Comparison of ENCODE assay signal across 8 mouse cellular contexts in genomic region chr4:39697565-39697964, GRCm38 (mm10).
A peak's percentile ranks its signal among the peaks of the same experiment; 100 is the strongest.
DNase-seq lines count a peak whose midpoint lies in the region.

No protein-coding gene starts in this region.

- intact Hi-C loops in gastrocnemius, postnatal 14 days (cut with DNase I; ENCODE audit: low total_unique reads) = loop anchor here (10.0 kb wide), 1 partner anchor 397 kb away; no protein-coding TSS in a partner anchor

- DNase-seq in 3T3-L1 (ENCODE audit: low read depth, low spot score) = peak; percentile 72
- DNase-seq in Muller cell, postnatal 12 days (ENCODE audit: inconsistent ontology term) = peak; percentile 62
- DNase-seq in cerebellum, postnatal 25 days = peak; percentile 91 to 94
- peak; percentile 69 for DNase-seq in gastrocnemius, postnatal 14 days
- peak; percentile 75 for DNase-seq in layer of hippocampus, adult 9-11 months
- peak; percentile 61 to 64 for DNase-seq in lung, postnatal 4 days
- DNase-seq in urinary bladder, postnatal 14 days (ENCODE audit: low spot score) = peak; percentile 63
- no peak for DNase-seq in natural killer cell, adult 2 months (ENCODE audit: low spot score in 2 of 2)

Comparison
In these comparisons a context has a peak if more than half of its experiments do, and no peak if none do; other contexts are left out.
1. DNase-seq: peak in 3T3-L1 (single experiment), Muller cell, postnatal 12 days (single experiment), cerebellum, postnatal 25 days (2 of 2), gastrocnemius, postnatal 14 days (single experiment), layer of hippocampus, adult 9-11 months (single experiment), lung, postnatal 4 days (2 of 2) and urinary bladder, postnatal 14 days (single experiment); none in natural killer cell, adult 2 months (0 of 2).